Mouse (Mus musculus) ES-Bruce4 (cell line): ENCODE results near the gene Tmed10. TPM values are rescaled to one million over a fixed set of nuclear protein-coding genes. Genes with fewer than 3 reads are reported as not detected.

Experiments
- H3K27ac ChIP-seq: 2 replicates; pipeline ENCODE4 v1.5.1; 2012; ENCODE audit warnings: low read length, inconsistent platforms; ENCODE audit not compliant: insufficient read depth
- H3K27me3 ChIP-seq: 2 replicates; pipeline ENCODE4 v1.6.1; 2012; ENCODE audit warnings: mild to moderate bottlenecking, low read length, inconsistent platforms; ENCODE audit not compliant: control insufficient read depth, poor library complexity, insufficient read depth, severe bottlenecking
- H3K36me3 ChIP-seq: 2 replicates; pipeline ENCODE4 v1.6.1; 2012; ENCODE audit warnings: inconsistent platforms, mild to moderate bottlenecking, low read length, moderate library complexity; ENCODE audit not compliant: control insufficient read depth, poor library complexity, insufficient read depth, severe bottlenecking
- H3K4me1 ChIP-seq: one replicate; pipeline ENCODE4 v1.8.1; 2011; ENCODE audit warnings: low read length; ENCODE audit not compliant: control insufficient read depth, insufficient read depth
- H3K4me3 ChIP-seq: 2 replicates; pipeline ENCODE4 v1.5.1; 2011; ENCODE audit warnings: low read depth, mild to moderate bottlenecking, low read length
- H3K9ac ChIP-seq: 2 replicates; pipeline ENCODE4 v1.6.1; 2012; ENCODE audit warnings: low read depth, mild to moderate bottlenecking, inconsistent platforms; ENCODE audit not compliant: poor library complexity, severe bottlenecking
- H3K9me3 ChIP-seq: replicated peaks from 2 replicates; pipeline ENCODE4 v1.6.1; 2012; ENCODE audit warnings: mild to moderate bottlenecking, low read length, inconsistent platforms; ENCODE audit not compliant: control insufficient read depth, poor library complexity, insufficient read depth, severe bottlenecking
- CTCF ChIP-seq: IDR thresholded peaks from one replicate; pipeline ENCODE4 v1.8.1; 2011; ENCODE audit warnings: low read depth, low read length
- EP300 ChIP-seq: IDR thresholded peaks from 2 replicates; pipeline ENCODE4 v1.6.1; 2011; ENCODE audit warnings: low read depth, low read length; ENCODE audit not compliant: insufficient read depth
- POLR2A ChIP-seq: IDR thresholded peaks from one replicate; pipeline ENCODE4 v1.8.1; 2011; ENCODE audit warnings: low read length; ENCODE audit not compliant: insufficient read depth
- polyA plus RNA-seq: library from polyadenylated mRNA; stranded (reverse); fragments of >200 nt; gene quantifications from 2 replicates; pipeline ENCODE4 v1.2.4, GENCODE M21; 2011; ENCODE audit warnings: low read depth; ENCODE audit not compliant: missing spikeins, insufficient read depth, insufficient read length

The Tmed10 gene
- polyA plus RNA-seq, 1 experiment, result 174 TPM

DNA sequence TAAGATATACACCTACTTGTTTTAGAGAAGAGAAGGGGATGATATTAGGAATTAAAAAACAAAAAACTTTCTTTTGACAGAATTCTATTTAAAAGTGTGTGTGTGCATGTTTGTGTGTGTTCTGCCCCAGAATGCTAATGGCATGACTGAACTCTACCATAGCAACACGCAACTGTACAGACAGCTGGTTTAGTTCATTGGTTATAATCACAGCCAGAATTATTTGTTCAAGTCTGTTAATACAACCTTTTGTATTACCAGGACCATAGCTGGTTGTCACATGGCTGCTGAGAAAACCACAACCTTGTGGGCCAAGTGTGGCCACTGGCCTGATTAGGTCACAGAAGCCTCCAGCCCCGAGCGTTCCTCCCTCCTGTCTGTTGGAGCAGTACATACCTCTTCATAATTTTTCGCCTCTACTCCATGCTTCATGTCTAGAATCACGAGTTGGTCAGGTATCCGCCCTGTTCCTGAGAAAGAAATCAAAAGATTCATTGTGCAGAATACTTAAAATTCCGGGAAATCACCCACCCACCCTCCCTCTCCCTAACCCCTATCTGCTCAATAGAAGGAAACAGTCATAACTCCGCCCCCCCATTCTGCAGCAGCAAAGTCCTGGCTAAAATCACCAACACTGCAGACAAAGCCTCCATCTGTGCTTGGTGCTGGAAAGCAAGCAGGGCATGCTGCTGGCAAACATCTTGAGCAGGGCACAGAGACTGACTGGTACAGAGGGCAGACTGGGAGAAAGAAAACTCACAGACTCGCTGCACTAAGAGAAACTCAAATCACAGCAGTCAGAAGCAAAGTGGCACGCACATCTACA, 24.0 kb downstream of the Tmed10 start:
- Histone ChIP-seq H3K27me3 (no peaks in the 10 kb centered on the region), H3K4me1 (no peaks in the 10 kb centered on the region), H3K9ac (no peak overlapping the region), H3K4me3 (no peak overlapping the region), H3K27ac (no peak overlapping the region), H3K36me3 (peaks cover 30% of the 10 kb centered on the region), H3K9me3 (no peaks in the 10 kb centered on the region)
- no peak for TF ChIP-seq POLR2A
- no peak for TF ChIP-seq EP300
- TF ChIP-seq CTCF, result no peak

DNA sequence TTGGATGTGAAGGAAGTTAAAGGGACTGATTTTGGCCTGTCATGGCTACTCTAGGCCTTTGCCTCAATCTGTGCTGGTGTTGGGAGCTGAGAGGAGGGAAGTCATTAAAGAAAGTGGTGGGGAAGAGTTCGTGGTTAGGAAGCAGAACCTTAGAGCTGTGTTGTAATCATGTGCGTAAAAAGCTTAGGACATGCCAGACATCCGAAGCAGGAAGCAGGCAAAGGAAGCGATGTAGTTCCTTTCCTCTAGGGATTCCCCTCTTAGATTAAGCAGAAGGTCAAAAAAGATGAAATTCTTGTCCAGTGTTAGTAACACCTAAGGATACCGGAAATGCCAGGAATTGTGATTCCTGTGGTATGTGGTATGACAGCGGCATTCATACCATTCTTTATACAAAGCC, 26.3 kb downstream of the Tmed10 start:
- H3K4me3 ChIP-seq, result no peak overlapping the region

DNA sequence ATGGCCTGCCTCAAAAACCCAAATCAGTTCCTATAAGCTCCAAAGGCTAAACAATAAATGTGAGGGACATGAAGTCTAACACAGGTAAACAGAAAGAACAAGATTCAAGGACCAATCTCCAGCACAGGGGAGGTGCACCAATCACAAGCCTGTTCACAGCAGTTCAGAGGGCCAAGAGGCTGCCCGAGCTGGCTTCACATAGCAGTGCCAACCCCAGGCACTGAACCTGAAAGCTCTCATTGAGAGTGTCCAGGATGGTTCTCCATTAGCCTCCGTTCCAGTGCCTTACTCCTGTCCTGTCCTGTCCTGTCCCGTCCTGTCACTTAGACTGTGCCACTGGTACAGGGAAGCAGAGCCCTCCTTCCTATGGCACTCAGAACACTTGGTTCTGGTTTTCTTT, 27.5 kb downstream of the Tmed10 start:
- Histone ChIP-seq H3K4me1 (peaks cover 1% of the 10 kb centered on the region), H3K9me3 (0 out of 2 replicates have a peak, but pooled peaks cover 3% of the 10 kb centered on the region), H3K9ac (no peak overlapping the region), H3K4me3 (no peak overlapping the region), H3K27ac (no peak overlapping the region), H3K27me3 (no peaks in the 10 kb centered on the region), H3K36me3 (peaks cover 26% of the 10 kb centered on the region)
- TF ChIP-seq POLR2A (no peak), EP300 (no peak), CTCF (no peak)

More for the DNA sequence above, 26.3 kb downstream of the Tmed10 start:
- peaks cover 1% of the 10 kb centered on the region for H3K4me1 ChIP-seq
- no peak overlapping the region for H3K27ac ChIP-seq
- H3K9ac ChIP-seq, result no peak overlapping the region
- peaks cover 25% of the 10 kb centered on the region for H3K36me3 ChIP-seq
- 0 out of 2 replicates have a peak, but pooled peaks cover 3% of the 10 kb centered on the region for H3K9me3 ChIP-seq
- TF ChIP-seq EP300 (no peak), POLR2A (no peak), CTCF (no peak)
- H3K27me3 ChIP-seq, result no peaks in the 10 kb centered on the region

DNA sequence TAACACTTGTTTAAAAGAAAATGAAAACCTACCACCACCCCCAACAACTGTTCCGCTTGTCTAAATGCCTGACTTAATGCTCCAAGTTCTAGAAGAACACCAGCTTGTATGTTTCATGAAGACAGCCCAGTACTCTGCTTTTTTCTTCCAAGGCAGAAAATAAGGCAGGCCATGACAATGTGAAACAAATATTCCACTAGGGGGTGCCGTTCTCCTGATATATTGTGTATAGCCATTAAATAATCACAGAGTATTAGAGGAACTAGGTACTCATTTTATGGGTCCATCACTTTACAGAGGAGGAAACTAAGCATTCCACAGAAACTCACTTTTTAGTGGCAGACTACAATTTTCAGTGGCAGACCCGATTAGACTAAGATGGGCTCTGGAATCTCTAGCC, 28.3 kb downstream of the Tmed10 start:
- TF ChIP-seq EP300 (no peak), CTCF (no peak), POLR2A (no peak)
- H3K4me3 ChIP-seq, result no peak overlapping the region
- H3K4me1 ChIP-seq, result peaks cover 1% of the 10 kb centered on the region
- no peak overlapping the region for H3K9ac ChIP-seq
- H3K36me3 ChIP-seq, result peaks cover 30% of the 10 kb centered on the region
- H3K9me3 ChIP-seq, result 0 out of 2 replicates have a peak, but pooled peaks cover 3% of the 10 kb centered on the region
- H3K27me3 ChIP-seq, result no peaks in the 10 kb centered on the region
- no peak overlapping the region for H3K27ac ChIP-seq

DNA sequence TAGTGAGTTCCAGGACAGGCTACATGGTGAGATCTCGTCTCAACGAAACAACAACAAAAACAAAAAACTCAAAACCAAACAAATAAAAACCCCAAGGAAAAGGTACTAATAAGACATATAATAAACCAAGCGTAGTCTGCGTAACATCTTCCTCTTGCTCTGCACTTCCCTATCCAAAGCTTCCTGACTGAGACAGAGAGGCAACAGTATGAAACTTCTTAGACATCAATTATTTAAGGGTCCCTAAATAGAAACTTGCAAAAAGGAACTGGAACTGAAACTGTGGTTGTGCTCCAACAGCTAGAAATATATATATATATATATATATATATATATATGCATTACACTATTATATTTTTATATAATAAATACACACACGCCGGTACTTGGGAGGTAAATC, 29.1 kb downstream of the Tmed10 start:
- Histone ChIP-seq H3K9ac (no peak overlapping the region), H3K4me3 (no peak overlapping the region), H3K4me1 (peaks cover 1% of the 10 kb centered on the region), H3K27me3 (no peaks in the 10 kb centered on the region), H3K27ac (no peak overlapping the region), H3K36me3 (peaks cover 27% of the 10 kb centered on the region), H3K9me3 (0 out of 2 replicates have a peak, but pooled peaks cover 3% of the 10 kb centered on the region)
- TF ChIP-seq EP300 (no peak), POLR2A (no peak), CTCF (no peak)

DNA sequence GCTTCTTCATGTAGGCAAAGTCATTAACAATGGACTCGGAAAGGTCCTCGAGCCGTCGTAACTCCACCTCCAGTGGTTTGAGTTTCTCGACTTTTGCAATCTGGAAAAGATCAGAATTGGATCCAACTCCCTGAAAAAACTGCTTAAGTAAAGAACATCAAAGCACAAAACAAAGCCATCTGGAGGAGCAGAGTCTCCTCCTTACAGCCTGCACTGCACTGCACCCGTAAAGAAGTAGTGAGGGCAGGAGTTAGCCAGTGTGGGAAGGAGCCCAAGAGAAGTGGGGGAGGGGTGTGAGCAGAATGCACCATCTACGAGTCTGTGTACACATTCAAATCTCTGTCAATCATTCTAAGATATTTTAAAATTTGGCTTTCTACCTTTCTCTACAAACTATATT, 30.4 kb downstream of the Tmed10 start:
- H3K9me3 ChIP-seq, result 0 out of 2 replicates have a peak, but pooled peaks cover 3% of the 10 kb centered on the region
- no peak overlapping the region for H3K9ac ChIP-seq
- no peak for TF ChIP-seq POLR2A
- no peak for TF ChIP-seq CTCF
- TF ChIP-seq EP300, result no peak
- peaks cover 1% of the 10 kb centered on the region for H3K4me1 ChIP-seq
- H3K4me3 ChIP-seq, result no peak overlapping the region
- no peak overlapping the region for H3K27ac ChIP-seq
- H3K27me3 ChIP-seq, result no peaks in the 10 kb centered on the region
- peaks cover 21% of the 10 kb centered on the region for H3K36me3 ChIP-seq
